Mouse (Mus musculus): Measurements from ENCODE around the gene Fn1.

DNA sequence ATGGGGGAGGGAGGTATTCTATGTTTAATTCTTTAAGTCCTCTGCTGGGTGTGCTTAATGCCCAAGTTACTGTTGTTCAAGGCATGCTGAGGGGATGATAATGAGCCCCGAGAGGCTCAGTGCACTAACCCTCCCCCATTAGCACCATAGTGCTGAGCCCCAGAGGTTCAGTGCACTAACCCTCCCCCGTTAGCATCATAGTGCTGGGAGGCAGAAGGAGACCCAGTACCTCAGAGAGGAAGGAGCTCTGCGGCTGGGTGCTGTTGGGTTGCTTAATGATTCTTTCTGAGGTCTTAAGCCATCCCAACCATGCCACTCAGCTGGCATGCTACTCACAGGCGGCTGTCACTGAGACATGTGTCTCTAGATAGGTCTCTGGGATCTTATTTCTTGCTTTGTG is 82.9 kb downstream of the Fn1 start:
- TF ChIP-seq POLR2A (IDR thresholded peaks at IDR 0.05; ENCODE audit: low read depth, low read length) (no peak), CTCF (IDR thresholded peaks at IDR 0.05; ENCODE audit: borderline replicate concordance, insufficient read depth, low read length) (no peak)
